Mouse (Mus musculus) layer of hippocampus, adult 11-12 months (tissue): ENCODE measurements around the gene Tbkbp1.
A peak's percentile ranks its signal among the peaks of the same experiment; 100 is the strongest.
"Not testable (repeated sequence)": the region's sequence is repeated elsewhere in the genome, so short reads cannot be mapped to it uniquely, and the experiment has no call there.

Experiments used
- DNase-seq: peaks from one replicate; pipeline ENCODE4 v3.0.0; 2022; ENCODE audit warnings: low spot score

Tbkbp1 gene

DNA sequence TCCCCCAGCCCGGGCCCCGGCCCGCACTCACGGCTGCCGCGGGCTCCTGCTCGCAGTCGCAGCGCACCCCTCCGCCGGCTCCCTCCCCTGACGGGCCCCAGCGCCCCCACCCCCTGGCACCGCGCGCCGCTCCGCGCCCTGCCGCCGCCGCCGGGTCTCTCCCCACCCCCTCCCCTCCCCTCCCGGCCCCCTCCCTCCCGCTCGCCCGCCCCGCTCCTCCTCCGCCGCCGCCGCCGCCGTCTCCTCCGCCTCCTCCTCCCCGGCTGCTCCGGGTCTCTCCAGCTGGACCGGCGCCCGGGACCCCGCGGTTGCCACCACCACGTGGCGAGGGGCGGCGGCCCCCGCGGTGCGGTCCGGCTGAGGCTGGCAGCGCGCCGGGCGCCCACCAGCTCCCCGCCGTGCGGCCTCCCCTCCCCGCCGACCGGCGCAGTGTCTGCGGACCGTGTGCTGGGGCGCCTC, at the start of gene Tbkbp1:
TSS of gene Tbkbp1 (minus strand) at position 153 of the 459 bp plus-strand sequence.
- no peak for DNase-seq

DNA sequence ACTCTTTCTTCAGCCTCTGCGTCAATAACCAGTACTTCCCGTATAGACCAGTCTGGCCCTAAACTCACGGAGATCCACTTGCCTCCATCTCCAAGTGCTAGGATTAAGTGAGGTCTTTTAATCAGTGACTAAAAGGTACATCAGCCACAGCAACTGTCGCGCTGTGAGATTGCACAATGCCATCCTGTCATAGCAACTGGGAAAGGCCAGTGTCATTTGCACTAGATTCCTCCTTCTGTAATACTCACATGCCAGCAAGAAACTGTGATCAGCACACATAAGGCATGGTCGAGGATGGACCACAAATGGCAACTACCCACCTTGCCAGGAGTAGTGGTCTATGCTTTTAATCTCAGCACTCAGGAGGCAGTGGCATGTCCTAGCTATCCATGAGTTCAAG, 48.2 kb upstream of the Tbkbp1 start:
- no peak for DNase-seq

DNA sequence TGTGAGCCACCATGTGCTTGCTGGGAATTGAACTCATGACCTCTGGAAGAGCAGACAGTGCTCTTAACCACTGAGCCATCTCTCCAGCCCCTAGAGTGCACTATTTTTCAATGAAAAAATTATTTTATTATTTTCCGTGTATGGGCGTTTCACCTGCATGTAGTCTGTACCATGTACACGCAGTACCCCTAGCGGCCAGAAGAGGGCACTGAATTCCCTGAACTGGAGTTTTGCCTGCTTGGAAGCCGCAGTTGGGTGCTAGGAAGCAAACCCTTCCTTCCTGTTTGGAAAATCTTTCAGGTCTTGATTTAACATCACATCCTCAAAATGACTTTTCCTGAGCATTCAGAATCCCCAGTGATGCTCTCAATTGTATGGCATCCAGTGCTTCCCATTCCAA, 47.3 kb upstream of the Tbkbp1 start:
- peak; percentile 36 for DNase-seq

GRCm38 (mm10) chr11:97197021-97197420, 45.7 kb upstream of the Tbkbp1 start:
- DNase-seq: no peak

GRCm38 (mm10) chr11:97196541-97196940, 45.2 kb upstream of the Tbkbp1 start:
- no peak for DNase-seq

GRCm38 (mm10) chr11:97192621-97192951, 41.3 kb upstream of the Tbkbp1 start:
- no peak for DNase-seq

DNA sequence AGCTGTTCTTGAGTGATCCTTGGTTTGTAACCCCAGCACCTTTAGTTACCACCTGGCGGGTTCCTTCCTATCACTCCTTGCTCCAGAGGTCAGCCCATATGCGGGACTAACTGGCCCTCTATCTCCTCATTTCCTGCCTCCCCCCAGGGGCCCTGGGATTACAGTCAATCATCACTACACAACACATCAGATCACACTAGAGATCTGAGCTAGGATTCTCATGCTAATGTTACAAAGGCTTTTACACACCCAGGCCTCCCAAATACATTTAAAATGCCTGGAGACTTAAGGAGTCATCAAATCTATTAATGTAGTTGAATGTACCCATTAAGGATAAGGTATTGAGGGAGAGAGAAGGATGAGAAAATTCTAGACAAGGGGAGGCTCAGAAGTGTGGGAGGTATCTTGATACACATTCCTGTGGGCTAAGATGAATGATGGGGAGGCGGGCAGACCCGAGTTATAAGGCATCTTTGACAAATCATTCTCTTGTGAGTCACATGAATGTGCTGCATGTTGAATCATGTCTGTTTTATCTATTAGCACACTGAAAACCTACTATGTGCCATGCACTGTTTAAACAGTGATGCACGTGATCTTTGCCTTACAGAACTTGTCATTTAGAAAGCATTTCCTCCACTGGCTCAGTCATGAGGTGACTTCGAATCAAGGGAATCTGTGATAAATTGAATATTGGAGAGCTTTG, 40.8 kb upstream of the Tbkbp1 start:
- no peak for DNase-seq

DNA sequence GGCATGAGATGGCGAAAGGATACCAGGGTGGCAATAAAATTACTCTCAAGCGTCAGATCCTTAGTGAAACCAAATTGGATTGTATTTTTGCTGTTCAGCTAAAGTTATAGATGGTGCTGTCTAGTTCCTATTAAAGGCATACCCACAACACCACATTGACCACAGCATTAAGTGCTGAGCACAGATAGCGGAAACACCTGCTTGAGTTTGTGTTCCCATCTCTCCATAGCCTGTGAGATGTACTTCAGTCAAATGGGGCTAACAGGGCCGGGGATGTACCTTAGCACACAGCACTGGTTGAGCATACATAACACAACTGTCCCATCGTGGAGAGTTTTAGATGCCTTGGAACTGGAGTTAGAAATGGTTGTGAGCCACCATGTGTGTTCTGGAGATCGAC, 39.7 kb upstream of the Tbkbp1 start:
- DNase-seq: no peak

DNA sequence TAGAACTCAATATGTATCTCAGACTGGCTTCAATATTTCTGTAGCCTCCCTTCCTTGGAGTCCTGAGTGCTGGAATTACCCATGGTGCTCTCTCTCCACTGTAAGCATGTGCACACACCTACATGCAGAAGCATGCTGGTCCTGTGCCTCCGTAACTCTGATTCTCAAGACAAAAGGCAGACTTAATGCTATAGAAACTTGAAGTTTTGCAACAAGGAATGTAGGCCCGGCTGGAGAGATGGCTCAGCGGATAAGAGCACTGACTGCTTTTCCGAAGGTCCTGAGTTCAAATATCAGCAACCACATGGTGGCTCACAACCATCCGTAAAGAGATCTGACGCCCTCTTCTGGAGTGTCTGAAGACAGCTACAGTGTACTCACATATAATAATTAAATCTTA, 38.4 kb upstream of the Tbkbp1 start:
- not testable (repeated sequence) for DNase-seq

DNA sequence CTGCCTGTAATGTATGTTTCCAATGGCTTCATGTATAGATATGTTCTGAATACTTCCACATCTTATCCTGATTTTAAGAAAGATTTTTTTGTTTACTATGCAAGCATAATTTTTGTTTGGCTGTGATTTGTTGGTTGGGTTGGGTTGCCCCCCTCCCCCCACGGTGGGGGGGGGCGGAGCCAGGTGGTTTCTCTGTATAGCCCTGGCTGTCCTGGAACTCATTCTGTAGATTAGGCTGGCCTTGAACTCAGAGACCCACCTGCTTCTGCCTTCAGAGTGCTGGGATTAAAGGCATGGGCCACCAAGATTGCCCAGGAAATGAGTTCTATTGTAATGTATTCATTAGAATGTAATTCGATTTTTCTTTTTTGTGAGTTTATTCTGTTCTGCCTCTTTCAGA, 37.9 kb upstream of the Tbkbp1 start:
- no peak for DNase-seq

GRCm38 (mm10) chr11:97188643-97188955, 37.3 kb upstream of the Tbkbp1 start:
- no peak for DNase-seq

- peak; percentile 98 for DNase-seq
Observed at GRCm38 (mm10) chr11:97187764-97188642, 36.7 kb upstream of the Tbkbp1 start, which contains the start of gene Kpnb1. TSS of gene Kpnb1 (minus strand) at chr11:97187881.

DNA sequence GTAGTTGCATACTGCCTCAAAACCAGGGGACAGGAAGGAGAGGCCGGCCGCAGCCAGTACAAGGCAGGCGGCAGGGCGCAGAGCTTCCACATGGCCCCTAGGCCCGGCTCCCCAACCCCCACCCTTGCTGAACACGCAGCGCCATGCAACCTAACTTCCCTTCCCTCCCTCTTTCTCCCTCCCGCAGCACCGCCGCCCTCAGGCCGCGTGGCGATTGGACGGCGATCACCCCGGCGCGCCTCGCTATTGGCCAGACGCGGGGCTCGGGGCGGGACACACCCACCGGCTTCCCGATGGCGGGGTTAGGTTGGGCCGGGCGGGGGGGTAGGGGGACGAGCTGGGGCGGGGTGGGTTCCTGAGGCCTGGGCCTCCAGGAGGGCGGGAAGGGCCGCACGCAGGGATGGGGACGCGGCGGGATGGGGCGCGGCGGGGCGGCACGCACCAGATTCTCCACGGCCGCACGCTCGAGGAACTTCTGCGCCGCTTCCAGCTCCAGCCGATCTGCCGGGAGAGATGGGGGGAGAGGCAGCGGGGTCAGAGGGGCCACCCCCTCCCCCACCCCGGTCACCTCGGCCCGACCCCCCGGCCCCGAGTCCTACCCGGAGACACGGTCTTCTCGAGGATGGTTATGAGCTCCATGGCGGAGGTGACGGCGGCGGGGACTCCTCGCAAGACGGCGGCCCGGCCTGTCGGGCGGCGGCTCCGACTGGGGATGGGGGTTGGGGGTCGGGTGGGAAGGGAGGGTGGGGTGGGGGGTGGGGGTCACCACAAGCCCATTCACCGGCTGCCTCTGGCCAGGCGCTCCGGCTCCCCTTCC, 35.9 kb upstream of the Tbkbp1 start:
- DNase-seq: peak; percentile 96

DNA sequence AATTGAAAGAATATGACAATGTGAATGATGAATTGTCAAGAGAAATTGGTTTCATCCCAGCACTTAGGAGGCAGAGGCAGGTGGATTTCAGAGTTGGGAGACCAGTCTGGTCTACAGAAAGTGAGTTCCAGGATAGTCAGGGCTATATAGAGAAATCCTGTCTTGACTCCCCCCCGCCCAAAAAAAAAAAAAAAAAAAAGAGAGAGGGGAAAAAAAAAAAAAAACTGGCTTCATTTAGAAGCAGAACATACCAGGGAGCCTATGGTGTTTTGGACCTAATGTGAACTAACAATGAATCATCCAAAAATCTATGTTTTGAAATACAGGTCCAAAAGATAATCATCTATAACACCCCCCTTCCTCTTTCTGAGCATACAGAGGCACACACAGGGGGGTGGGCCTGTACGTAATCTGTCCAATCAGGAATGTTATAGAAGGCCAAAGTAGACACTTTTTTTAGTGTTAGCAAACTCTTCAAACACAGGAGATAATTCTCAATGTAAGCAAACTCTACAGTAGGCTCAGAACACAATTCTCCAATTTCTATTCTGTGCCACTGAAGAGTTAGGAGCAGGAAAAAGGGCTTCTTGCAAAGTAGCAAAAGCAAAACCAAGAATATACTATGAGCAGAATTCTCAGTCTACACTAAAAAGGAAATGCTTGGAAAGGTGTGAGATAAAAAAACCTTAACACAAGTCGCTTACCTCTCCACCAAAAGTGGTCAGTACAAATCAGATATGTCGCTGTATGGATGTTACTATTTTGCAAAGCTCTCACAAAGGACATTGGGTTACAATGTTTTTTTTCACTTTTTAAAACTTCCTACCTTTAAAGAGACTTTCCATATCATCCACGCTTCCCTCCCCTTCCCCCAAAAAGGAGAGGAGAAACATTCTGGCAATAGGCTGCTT, 34.7 kb upstream of the Tbkbp1 start:
- DNase-seq: no peak

DNA sequence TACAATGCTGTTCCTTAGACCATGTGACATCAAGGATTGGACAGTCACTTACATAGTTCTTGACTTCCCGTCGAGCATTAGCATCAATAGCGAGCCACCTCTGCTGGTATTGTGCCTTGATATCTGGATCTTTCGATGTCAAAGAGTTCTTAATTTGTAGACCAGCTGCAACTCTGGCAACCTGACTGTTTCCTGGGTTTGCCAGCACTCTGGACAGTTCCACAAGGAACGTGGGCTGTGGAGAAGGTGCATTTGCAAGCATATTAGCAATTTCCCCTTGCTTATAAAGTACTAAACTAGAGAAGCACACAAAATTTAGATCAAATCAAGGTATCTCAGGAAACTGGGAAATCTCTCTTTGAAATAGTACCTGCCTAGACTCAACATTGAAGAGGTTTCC, 33.6 kb upstream of the Tbkbp1 start:
- no peak for DNase-seq

GRCm38 (mm10) chr11:97182446-97182845, 31.2 kb upstream of the Tbkbp1 start:
- DNase-seq: no peak

- DNase-seq: no peak
Observed at GRCm38 (mm10) chr11:97181061-97181460, 29.8 kb upstream of the Tbkbp1 start.

GRCm38 (mm10) chr11:97178198-97178597, 26.9 kb upstream of the Tbkbp1 start:
- no peak for DNase-seq

- peak; percentile 60 for DNase-seq
Observed at GRCm38 (mm10) chr11:97176851-97177250, 25.6 kb upstream of the Tbkbp1 start.

- peak; percentile 70 for DNase-seq
Observed at GRCm38 (mm10) chr11:97175499-97175898, 24.2 kb upstream of the Tbkbp1 start.

- DNase-seq: no peak
Observed at GRCm38 (mm10) chr11:97160341-97160740, 9.0 kb upstream of the Tbkbp1 start.

- no peak for DNase-seq
Observed at GRCm38 (mm10) chr11:97156999-97157398, 5.7 kb upstream of the Tbkbp1 start.
